Mouse (Mus musculus) liver, postnatal 0 days (tissue): ENCODE measurements around the gene Ssu2. TPM values are rescaled to one million over a fixed set of nuclear protein-coding genes. Genes with fewer than 3 reads are reported as not detected.

ENCODE experiments used
- ATAC-seq: fragments of 200-750 bp; cut with Nextera tagmentation; 2 replicates; pipeline ENCODE4 v1.8.0; 2017; ENCODE audit warnings: mild to moderate bottlenecking, moderate library complexity
- DNase-seq: peaks from one replicate; pipeline ENCODE4 v3.0.0-alpha.2; 2016
- H3K27ac ChIP-seq: fragments of 300-500 bp; sonication (generic); 2 replicates; pipeline ENCODE4 v1.5.1; 2014; ENCODE audit warnings: antibody characterized with exemption, moderate library complexity, mild to moderate bottlenecking, low read depth
- H3K27me3 ChIP-seq: fragments of 300-500 bp; sonication (generic); 2 replicates; pipeline ENCODE4 v1.6.1; 2014; ENCODE audit warnings: low read length, control low read depth, mixed read lengths; ENCODE audit not compliant: insufficient read depth
- H3K36me3 ChIP-seq: fragments of 300-500 bp; sonication (generic); replicated peaks from 2 replicates; pipeline ENCODE4 v1.6.1; 2014; ENCODE audit warnings: mild to moderate bottlenecking, control low read depth, low read length, moderate library complexity, mixed read lengths; ENCODE audit not compliant: insufficient read depth
- H3K4me1 ChIP-seq: fragments of 300-500 bp; sonication (generic); 2 replicates; pipeline ENCODE4 v1.6.1; 2014; ENCODE audit warnings: antibody characterized with exemption, mild to moderate bottlenecking, control low read depth; ENCODE audit not compliant: insufficient read depth
- H3K4me2 ChIP-seq: fragments of 300-500 bp; sonication (generic); 2 replicates; pipeline ENCODE4 v1.6.1; 2014; ENCODE audit warnings: low read depth, mild to moderate bottlenecking, low read length, moderate library complexity, mixed read lengths
- H3K4me3 ChIP-seq: fragments of 300-500 bp; sonication (generic); 2 replicates; pipeline ENCODE4 v1.5.1; 2014; ENCODE audit warnings: low read depth, low read length
- H3K9ac ChIP-seq: fragments of 300-500 bp; sonication (generic); replicated peaks from 2 replicates; pipeline ENCODE4 v1.6.1; 2014; ENCODE audit warnings: mild to moderate bottlenecking, moderate library complexity
- H3K9me3 ChIP-seq: fragments of 300-500 bp; sonication (generic); 2 replicates; pipeline ENCODE4 v1.6.1; 2016; ENCODE audit warnings: mild to moderate bottlenecking, control low read depth, low read length, mixed read lengths
- CTCF ChIP-seq: sonication (generic); IDR thresholded peaks from 2 replicates; pipeline ENCODE4 v1.5.1; 2016; ENCODE audit warnings: antibody characterized with exemption, low read depth
- EP300 ChIP-seq: IDR thresholded peaks from 2 replicates; pipeline ENCODE4 v1.6.1; 2016; ENCODE audit warnings: antibody characterized with exemption, low read depth, mild to moderate bottlenecking
- WGBS: fragments of 180-500 bp; shearing (Covaris S2); extraction: QIAGEN DNeasy Blood & Tissue Kit; methylation state at CpG from one replicate; pipeline ENCODE4 v1.1.7; 2014; ENCODE audit not compliant: insufficient replicate concordance; 5-methylcytosine and 5-hydroxymethylcytosine counted together
- polyA plus RNA-seq: library from polyadenylated mRNA; unstranded; fragments of >200 nt; fragmentation: Nextera tagmentation; extraction: Ambion mirVana; gene quantifications from 2 replicates; pipeline ENCODE4 v1.2.1, GENCODE M21; 2015

Ssu2 gene
- polyA plus RNA-seq, 1 experiment from 2014 or later = not detected

DNA sequence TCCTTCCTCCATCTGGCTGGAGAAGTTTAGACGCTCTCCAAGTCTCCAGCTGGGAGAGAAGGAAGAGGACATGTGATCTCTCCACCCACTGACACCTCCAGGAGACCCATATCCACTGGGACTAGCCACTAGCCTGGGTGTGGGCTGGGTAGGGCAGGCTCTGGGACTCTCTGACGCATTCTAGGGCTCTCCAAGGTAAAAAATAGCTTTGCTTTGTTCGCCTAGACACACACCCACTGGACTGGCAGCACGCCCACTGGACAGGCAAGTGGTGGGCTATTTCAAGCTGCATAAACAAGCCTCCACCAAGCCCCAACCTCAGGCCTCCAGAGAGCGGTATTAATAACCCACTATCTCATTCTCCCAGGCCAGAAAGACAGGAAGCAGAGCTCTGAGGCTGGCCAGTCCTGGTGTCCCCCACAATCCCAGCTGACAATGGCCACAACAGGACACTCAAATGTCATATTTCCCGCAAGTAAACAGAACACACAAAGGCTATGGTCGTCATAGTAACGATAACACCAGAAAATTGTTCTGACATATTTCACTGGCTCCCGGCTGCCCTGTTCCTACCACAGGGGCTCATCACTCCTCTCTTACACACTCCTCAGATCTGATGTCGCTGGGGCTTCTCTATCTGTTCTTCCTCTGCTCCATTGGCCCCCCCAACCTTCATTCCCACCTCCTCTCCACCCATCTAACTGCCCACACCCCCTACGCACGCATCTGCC, 14.3 kb upstream of the Ssu2 start:
- H3K27me3 ChIP-seq = no peaks in the 10 kb centered on the region
- no peak overlapping the region for H3K4me2 ChIP-seq
- ATAC-seq = peak; percentile 85
- no peaks in the 10 kb centered on the region for H3K9me3 ChIP-seq
- H3K9ac ChIP-seq = no peak overlapping the region
- TF ChIP-seq CTCF = no peak
- peak; percentile 20; the same call in 1 of the 2 replicates for TF ChIP-seq EP300
- 42% methylated on average over 12 of the region's 12 CpGs for WGBS
- no peak overlapping the region for H3K27ac ChIP-seq
- no peaks in the 10 kb centered on the region for H3K4me1 ChIP-seq
- no peaks in the 10 kb centered on the region for H3K36me3 ChIP-seq
- DNase-seq = peak; percentile 35
- H3K4me3 ChIP-seq = no peak overlapping the region

DNA sequence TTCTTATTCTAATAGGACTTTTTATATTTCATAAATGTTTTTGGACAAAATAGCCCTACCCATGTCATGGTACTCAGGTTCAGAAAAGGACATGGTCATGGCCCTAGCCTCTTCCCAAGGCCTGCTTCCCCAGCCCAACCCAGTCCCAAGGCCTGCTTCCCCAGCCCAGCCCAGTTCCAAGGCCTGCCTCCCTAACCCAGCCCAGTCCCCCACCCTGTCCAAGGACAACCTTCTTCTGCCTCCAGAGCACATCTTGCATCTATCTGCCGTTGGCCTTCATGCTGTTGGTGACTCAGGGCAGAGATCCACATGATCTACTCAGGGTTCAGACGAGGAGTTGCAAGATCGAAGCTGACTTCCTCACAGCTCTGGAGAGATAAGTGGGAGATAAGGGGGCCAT, 9.5 kb upstream of the Ssu2 start:
- DNase-seq (no peak), ATAC-seq (no peak)
- Histone ChIP-seq H3K9ac (no peak overlapping the region), H3K4me2 (no peak overlapping the region), H3K27me3 (no peaks in the 10 kb centered on the region), H3K27ac (no peak overlapping the region), H3K4me3 (no peak overlapping the region), H3K36me3 (no peaks in the 10 kb centered on the region), H3K9me3 (no peaks in the 10 kb centered on the region), H3K4me1 (no peaks in the 10 kb centered on the region)
- WGBS = 45% methylated on average over 3 of the region's 3 CpGs
- no peak for TF ChIP-seq CTCF
- no peak for TF ChIP-seq EP300

DNA sequence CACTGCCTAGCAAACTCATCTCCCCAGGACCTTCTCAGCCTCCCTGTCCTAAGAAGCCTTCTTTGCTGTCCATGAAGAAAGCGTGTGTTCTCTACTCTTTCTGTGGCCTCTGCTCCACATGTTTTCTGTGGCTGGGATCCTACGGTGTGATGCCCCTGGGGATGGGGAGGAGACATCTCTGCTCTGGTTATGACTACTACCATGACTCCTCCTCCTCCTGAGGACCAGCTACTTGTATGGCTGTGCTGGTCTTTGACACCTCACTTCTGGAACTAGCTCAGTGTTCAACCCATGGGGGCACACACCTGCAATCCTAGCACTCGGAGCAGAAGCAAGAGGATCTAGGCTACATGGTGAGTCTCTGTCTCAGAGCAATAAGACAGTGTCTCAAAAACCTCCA, 8.5 kb upstream of the Ssu2 start:
- ATAC-seq (no peak), DNase-seq (no peak)
- Histone ChIP-seq H3K4me1 (no peaks in the 10 kb centered on the region), H3K27me3 (no peaks in the 10 kb centered on the region), H3K27ac (no peak overlapping the region), H3K9ac (no peak overlapping the region), H3K4me3 (no peak overlapping the region), H3K4me2 (no peak overlapping the region), H3K36me3 (no peaks in the 10 kb centered on the region), H3K9me3 (no peaks in the 10 kb centered on the region)
- WGBS = 69% methylated on average over 3 of the region's 3 CpGs
- TF ChIP-seq EP300 = no peak

DNA sequence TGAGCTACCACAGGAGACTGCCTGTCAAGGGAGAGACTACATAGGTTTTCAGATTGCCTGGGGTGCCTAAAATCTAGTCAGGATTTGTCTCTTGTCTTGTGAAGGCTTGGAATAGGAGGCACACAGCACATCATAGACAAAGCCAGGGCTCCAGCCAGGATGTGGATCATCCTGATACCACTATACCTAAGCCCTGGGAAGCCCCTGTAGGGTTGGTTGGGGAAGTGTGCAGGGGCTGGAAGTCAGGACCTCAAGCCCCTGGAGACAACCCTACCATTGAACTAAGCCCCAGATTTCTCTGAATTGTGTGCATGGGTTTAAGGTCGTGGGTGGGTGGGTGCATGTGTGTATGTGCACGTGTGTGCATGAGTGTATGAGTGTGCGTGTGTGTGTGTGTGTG, 562 bp upstream of the Ssu2 start:
- Histone ChIP-seq H3K9ac (no peak overlapping the region), H3K27me3 (no peaks in the 10 kb centered on the region), H3K4me2 (no peak overlapping the region), H3K27ac (no peak overlapping the region), H3K9me3 (no peaks in the 10 kb centered on the region), H3K36me3 (no peaks in the 10 kb centered on the region), H3K4me3 (no peak overlapping the region), H3K4me1 (no peaks in the 10 kb centered on the region)
- no peak for DNase-seq
- TF ChIP-seq EP300 = no peak
- no peak for TF ChIP-seq CTCF
- 78% methylated on average over 3 of the region's 3 CpGs for WGBS
- no peak for ATAC-seq

DNA sequence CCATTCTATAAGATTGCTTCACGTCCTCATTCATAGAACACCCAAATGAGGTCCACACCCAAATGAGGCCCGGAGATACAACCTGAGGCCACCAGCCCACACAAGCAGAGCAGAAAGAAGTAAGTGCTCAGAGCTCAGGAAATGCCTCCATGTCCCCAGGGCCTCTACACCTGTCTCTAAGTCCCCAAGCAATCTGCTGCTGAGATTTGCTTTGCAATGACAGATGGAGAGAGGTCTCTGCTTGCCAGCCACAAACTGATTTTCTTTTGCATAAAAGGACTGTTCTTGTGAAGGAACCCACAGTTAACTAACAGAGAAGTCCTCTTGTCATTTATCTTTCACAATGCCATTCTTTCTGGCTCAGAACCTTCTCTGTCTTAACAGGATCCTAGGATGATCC, 1.6 kb downstream of the Ssu2 start:
- no peaks in the 10 kb centered on the region for H3K27me3 ChIP-seq
- no peak overlapping the region for H3K9ac ChIP-seq
- H3K36me3 ChIP-seq = no peaks in the 10 kb centered on the region
- no peak overlapping the region for H3K4me3 ChIP-seq
- H3K4me1 ChIP-seq = no peaks in the 10 kb centered on the region
- 64% methylated on average over 2 of the region's 2 CpGs for WGBS
- TF ChIP-seq CTCF (no peak), EP300 (no peak)
- no peak overlapping the region for H3K27ac ChIP-seq
- no peaks in the 10 kb centered on the region for H3K9me3 ChIP-seq
- DNase-seq (no peak), ATAC-seq (no peak)
- no peak overlapping the region for H3K4me2 ChIP-seq

DNA sequence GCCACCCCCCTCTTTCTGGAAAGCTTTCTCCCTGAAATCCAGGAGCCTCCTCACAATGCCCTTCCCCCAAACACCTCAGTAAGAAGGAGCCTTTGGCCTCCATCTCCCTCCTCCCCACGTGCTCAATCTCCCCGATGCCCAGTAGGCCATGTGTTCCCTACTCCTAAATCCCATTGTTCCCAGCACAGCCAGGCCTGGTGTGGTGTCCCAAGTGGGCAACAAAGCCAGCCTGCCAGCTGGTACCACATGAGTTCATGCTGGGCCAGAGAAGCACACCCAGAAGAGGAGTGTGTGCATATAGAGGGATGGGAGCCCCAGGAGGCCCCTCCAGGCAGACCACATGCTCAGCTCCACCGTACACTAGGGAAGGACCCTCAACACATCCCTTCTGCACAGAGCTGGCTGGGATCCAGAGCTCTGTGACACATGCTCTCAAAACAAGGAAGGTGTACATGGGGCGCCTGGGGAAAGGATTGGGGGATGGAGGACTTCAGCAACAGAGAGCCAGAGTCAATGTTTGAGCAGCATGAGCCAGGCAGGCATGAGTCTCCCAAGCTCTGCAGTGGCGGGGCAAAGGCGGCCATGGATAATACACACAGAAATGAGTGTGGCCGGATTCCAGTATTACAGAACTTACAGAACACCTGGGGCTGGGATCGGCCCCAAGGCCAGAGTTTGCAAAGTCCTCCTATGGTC, 4.7 kb downstream of the Ssu2 start:
- no peak overlapping the region for H3K4me3 ChIP-seq
- H3K27ac ChIP-seq = no peak overlapping the region
- H3K4me2 ChIP-seq = no peak overlapping the region
- no peaks in the 10 kb centered on the region for H3K4me1 ChIP-seq
- no peak for ATAC-seq
- no peak for DNase-seq
- H3K9ac ChIP-seq = no peak overlapping the region
- H3K36me3 ChIP-seq = no peaks in the 10 kb centered on the region
- no peaks in the 10 kb centered on the region for H3K27me3 ChIP-seq
- no peaks in the 10 kb centered on the region for H3K9me3 ChIP-seq
- WGBS = 72% methylated on average over 8 of the region's 8 CpGs
- TF ChIP-seq EP300 (no peak), CTCF (no peak)
